Mouse (Mus musculus): ENCODE measurements around the gene Gm8127. TPM values are rescaled to one million over a fixed set of nuclear protein-coding genes. Genes with fewer than 3 reads are reported as not detected.
"Not testable (repeated sequence)": the region's sequence is repeated elsewhere in the genome, so short reads cannot be mapped to it uniquely, and the experiment has no call there.

Gm8127 gene
- polyA plus RNA-seq, 1 experiment from 2014 or later: not detected

DNA sequence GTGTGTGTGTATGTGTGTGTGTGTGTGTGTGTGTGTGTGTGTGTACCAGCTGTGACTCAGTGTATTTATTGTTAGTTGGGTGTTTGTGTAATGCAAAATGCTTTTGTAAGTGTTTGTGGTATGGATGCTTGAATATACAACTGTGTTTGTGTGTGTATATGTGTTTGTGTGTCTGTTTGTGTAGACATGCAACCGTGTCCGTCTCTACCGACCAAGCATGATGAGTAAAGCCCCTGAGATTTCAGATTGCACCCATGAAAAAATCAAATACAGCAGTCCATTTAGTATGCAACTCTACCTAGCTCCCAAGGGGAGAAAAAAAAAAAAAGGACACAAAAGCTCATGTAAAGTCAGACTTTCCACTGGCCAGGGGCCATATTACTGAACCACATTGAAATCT, 30.2 kb downstream of the Gm8127 start:
- ATAC-seq (ENCODE audit: low FRiP score, low read depth); H3K4me1 ChIP-seq; H3K4me3 ChIP-seq; H3K9me3 ChIP-seq; H3K4me2 ChIP-seq (replicated peaks); H3K36me3 ChIP-seq; H3K9ac ChIP-seq; H3K27ac ChIP-seq; H3K27me3 ChIP-seq: not testable (repeated sequence)
- WGBS: 95% methylated on average over 3 of the region's 3 CpGs

GRCm38 (mm10) chr14:43258349-43258748, 35.3 kb downstream of the Gm8127 start, which contains the start of gene Gm8126:
Gene Gm8126, plus strand, starts transcription at chr14:43258649.
- not testable (repeated sequence) for H3K4me3 ChIP-seq; H3K27me3 ChIP-seq; H3K4me1 ChIP-seq; H3K9ac ChIP-seq; H3K36me3 ChIP-seq; H3K4me2 ChIP-seq (replicated peaks); ATAC-seq (ENCODE audit: low FRiP score, low read depth); H3K9me3 ChIP-seq; H3K27ac ChIP-seq
- WGBS: 93% methylated on average over 3 of the region's 4 CpGs

- not testable (repeated sequence) for H3K4me1 ChIP-seq; H3K27ac ChIP-seq; H3K9me3 ChIP-seq; H3K27me3 ChIP-seq; H3K36me3 ChIP-seq; H3K4me3 ChIP-seq; H3K9ac ChIP-seq; ATAC-seq (ENCODE audit: low FRiP score, low read depth); H3K4me2 ChIP-seq (replicated peaks)
- 74% methylated on average over 1 of the region's 1 CpGs for WGBS
These were observed 37.1 kb downstream of the Gm8127 start for GRCm38 (mm10) chr14:43256511-43256910.

- not testable (repeated sequence) for H3K27me3 ChIP-seq; H3K9ac ChIP-seq; H3K4me3 ChIP-seq; H3K9me3 ChIP-seq; H3K27ac ChIP-seq; H3K4me1 ChIP-seq; H3K4me2 ChIP-seq (replicated peaks); H3K36me3 ChIP-seq; ATAC-seq (ENCODE audit: low FRiP score, low read depth)
- 34% methylated on average over 5 of the region's 6 CpGs for WGBS
These were observed 42.9 kb downstream of the Gm8127 start for GRCm38 (mm10) chr14:43250549-43251253.

DNA sequence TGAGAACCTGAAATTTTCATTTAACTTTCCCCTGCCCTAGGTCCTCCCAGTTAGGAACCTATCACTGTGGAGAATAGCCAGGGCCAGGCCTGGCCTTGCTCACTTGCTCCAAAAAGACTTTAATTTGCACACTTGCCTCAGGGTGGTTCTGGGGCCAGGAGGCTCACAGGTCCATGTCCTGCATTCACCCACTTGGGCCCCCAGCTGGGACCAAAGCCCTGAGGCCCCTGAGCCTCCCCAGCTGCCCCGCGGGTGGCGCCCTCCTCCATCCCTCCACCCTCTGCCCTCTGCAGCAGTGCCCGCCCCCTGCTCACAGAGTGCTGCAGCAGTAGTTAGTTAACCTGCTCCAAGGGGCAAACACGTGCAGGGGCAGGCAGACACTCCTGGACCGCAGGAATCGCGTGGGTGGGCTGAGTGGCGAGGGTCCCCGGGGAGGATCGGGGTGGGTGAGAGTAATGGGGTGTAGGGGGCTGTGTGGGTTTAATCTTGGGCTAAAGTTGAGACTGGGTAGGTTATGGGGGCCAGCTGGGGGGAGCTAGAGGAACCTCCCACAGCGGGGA, 43.9 kb downstream of the Gm8127 start:
- not testable (repeated sequence) for ATAC-seq (ENCODE audit: low FRiP score, low read depth)

More for the DNA sequence above, 43.9 kb downstream of the Gm8127 start:
- not testable (repeated sequence) for H3K9me3 ChIP-seq; H3K27me3 ChIP-seq; H3K4me3 ChIP-seq; H3K27ac ChIP-seq; H3K4me2 ChIP-seq (replicated peaks); H3K36me3 ChIP-seq; H3K4me1 ChIP-seq; H3K9ac ChIP-seq
- 15% methylated on average over 10 of the region's 12 CpGs for WGBS

Other genes with a start within 250 kb of the Gm8127 start
- not detected in 2 replicates for gene Gm8094, start 217.2 kb downstream of the Gm8127 start, polyA plus RNA-seq (2015; fragmentation: Nextera tagmentation; extraction: Ambion mirVana)
- 0.08 TPM in 1 of 2 replicates, not detected in the other for gene Gm8104, start 193.2 kb downstream of the Gm8127 start, polyA plus RNA-seq (2015; fragmentation: Nextera tagmentation; extraction: Ambion mirVana)
- not detected in 2 replicates for gene Gm7233, start 114.0 kb downstream of the Gm8127 start, polyA plus RNA-seq (2015; fragmentation: Nextera tagmentation; extraction: Ambion mirVana)
- not detected in 2 replicates for gene Gm8122, start 58.5 kb downstream of the Gm8127 start, polyA plus RNA-seq (2015; fragmentation: Nextera tagmentation; extraction: Ambion mirVana)
- gene Gm8126, start 35.2 kb downstream of the Gm8127 start, polyA plus RNA-seq (2015; fragmentation: Nextera tagmentation; extraction: Ambion mirVana): not detected in 2 replicates
- not detected in 2 replicates for gene Gm9732, start 18.8 kb downstream of the Gm8127 start, polyA plus RNA-seq (2015; fragmentation: Nextera tagmentation; extraction: Ambion mirVana)
- not detected in 2 replicates for gene 1700001F09Rik, start 54.0 kb upstream of the Gm8127 start, polyA plus RNA-seq (2015; fragmentation: Nextera tagmentation; extraction: Ambion mirVana)
- gene Gm8138, start 122.5 kb upstream of the Gm8127 start, polyA plus RNA-seq (2015; fragmentation: Nextera tagmentation; extraction: Ambion mirVana): not detected in 2 replicates
- not detected in 2 replicates for gene Gm5799, start 249.7 kb upstream of the Gm8127 start, polyA plus RNA-seq (2015; fragmentation: Nextera tagmentation; extraction: Ambion mirVana)